Mouse (Mus musculus): ENCODE results near the gene Gm3573. TPM values are rescaled to one million over a fixed set of nuclear protein-coding genes. Genes with fewer than 3 reads are reported as not detected.

The Gm3573 gene
- polyA plus RNA-seq (2015; fragmentation: Illumina TruSeq; extraction: RNeasy Lipid Tissue Mini Kit (QIAGEN cat#74804); ENCODE audit: insufficient read depth, low replicate concordance) = not detected

DNA sequence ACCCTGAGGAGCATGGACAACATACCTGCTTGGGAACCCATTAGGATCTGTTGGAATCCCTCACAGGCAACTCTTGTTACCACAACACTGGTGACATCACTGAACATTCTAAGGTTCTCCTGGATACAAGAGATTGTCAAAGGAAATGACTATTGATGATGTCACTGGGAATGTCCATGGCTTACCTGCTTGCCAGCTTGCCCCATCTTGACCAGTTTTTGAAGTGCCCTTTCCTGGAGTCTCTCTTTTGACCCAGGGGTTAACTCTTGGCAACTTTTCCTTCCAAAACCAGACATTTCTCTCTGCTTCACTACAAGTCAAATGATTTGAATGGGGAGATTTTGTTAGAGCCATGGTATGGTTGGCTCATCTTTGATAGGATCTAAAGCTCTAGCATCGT lies at the start of gene Gm3573:
TSS of gene Gm3573 (minus strand) at position 101 of the 400 bp plus-strand sequence.

DNA sequence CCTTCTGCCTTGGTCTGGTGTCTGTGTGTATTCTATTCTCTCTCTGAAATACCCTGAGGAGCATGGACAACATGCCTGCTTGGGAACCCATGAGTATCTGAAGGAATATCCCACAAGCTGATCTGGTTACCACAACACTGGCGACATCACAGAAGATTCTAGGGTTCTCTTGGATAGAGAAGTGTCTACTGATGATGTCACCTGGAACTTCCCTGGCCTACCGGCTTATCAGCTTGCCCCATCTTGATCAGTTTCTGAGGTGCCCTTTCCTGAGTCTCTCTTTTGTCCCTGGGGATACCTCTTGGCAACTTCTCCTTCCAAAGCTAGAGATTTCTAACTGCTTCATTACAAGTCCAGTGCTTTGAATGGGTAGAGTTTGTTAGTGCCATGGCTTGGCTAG lies 28.1 kb downstream of the Gm3573 start, which contains the start of gene Gm17027:
TSS of gene Gm17027 (minus strand) at position 101 of the 400 bp plus-strand sequence.

Other genes starting within 250 kb of the Gm3573 start
- not detected for gene 1700024B05Rik, start 246.8 kb downstream of the Gm3573 start, polyA plus RNA-seq (2015; fragmentation: Illumina TruSeq; extraction: RNeasy Lipid Tissue Mini Kit (QIAGEN cat#74804); ENCODE audit: insufficient read depth, low replicate concordance)
- gene Gm6401, start 222.9 kb downstream of the Gm3573 start, polyA plus RNA-seq (2015; fragmentation: Illumina TruSeq; extraction: RNeasy Lipid Tissue Mini Kit (QIAGEN cat#74804); ENCODE audit: insufficient read depth, low replicate concordance) = not detected
- not detected for gene Gm3543, start 207.5 kb downstream of the Gm3573 start, polyA plus RNA-seq (2015; fragmentation: Illumina TruSeq; extraction: RNeasy Lipid Tissue Mini Kit (QIAGEN cat#74804); ENCODE audit: insufficient read depth, low replicate concordance)
- not detected for gene Gm7951, start 73.4 kb downstream of the Gm3573 start, polyA plus RNA-seq (2015; fragmentation: Illumina TruSeq; extraction: RNeasy Lipid Tissue Mini Kit (QIAGEN cat#74804); ENCODE audit: insufficient read depth, low replicate concordance)
- not detected for gene Gm17027, start 28.2 kb downstream of the Gm3573 start, polyA plus RNA-seq (2015; fragmentation: Illumina TruSeq; extraction: RNeasy Lipid Tissue Mini Kit (QIAGEN cat#74804); ENCODE audit: insufficient read depth, low replicate concordance)
- not detected for gene Gm17026, start 69.3 kb upstream of the Gm3573 start, polyA plus RNA-seq (2015; fragmentation: Illumina TruSeq; extraction: RNeasy Lipid Tissue Mini Kit (QIAGEN cat#74804); ENCODE audit: insufficient read depth, low replicate concordance)
- not detected for gene Gm9611, start 106.6 kb upstream of the Gm3573 start, polyA plus RNA-seq (2015; fragmentation: Illumina TruSeq; extraction: RNeasy Lipid Tissue Mini Kit (QIAGEN cat#74804); ENCODE audit: insufficient read depth, low replicate concordance)
- gene Gm7995, start 119.4 kb upstream of the Gm3573 start, polyA plus RNA-seq (2015; fragmentation: Illumina TruSeq; extraction: RNeasy Lipid Tissue Mini Kit (QIAGEN cat#74804); ENCODE audit: insufficient read depth, low replicate concordance) = not detected
- not detected for gene Gm8005, start 248.9 kb upstream of the Gm3573 start, polyA plus RNA-seq (2015; fragmentation: Illumina TruSeq; extraction: RNeasy Lipid Tissue Mini Kit (QIAGEN cat#74804); ENCODE audit: insufficient read depth, low replicate concordance)

Measured in spleen, adult 10 weeks (tissue).